Mouse (Mus musculus) skeletal muscle tissue, adult 2 months (tissue): ENCODE data around the gene Itpr1.
A peak's percentile ranks its signal among the peaks of the same experiment; 100 is the strongest.
"Not testable (repeated sequence)": the region's sequence is repeated elsewhere in the genome, so short reads cannot be mapped to it uniquely, and the experiment has no call there.

Experiments
- DNase-seq: peaks from one replicate; pipeline ENCODE4 v3.0.0-alpha.2; 2012; ENCODE audit warnings: low read depth, low spot score

Gene Itpr1

DNA sequence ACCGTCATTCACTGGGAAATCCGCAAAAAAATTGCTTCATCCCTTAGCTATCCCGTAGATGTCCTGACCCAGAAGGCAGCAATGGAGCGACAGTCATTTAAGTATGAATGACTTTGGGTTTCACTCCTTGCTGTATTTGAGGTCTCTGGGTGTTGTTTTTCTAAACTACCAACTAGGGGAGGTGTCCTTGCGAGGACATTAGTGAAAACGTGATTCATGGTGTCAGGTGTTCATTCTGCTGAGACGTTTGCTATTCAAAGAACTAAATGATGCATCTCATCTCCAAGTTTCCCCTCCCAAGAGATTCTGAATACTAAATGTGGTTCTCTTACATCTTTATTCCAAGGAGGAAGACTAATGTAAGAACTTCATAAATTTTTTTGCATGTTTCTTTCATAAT is 332.0 kb downstream of the Itpr1 start:
- no peak for DNase-seq

DNA sequence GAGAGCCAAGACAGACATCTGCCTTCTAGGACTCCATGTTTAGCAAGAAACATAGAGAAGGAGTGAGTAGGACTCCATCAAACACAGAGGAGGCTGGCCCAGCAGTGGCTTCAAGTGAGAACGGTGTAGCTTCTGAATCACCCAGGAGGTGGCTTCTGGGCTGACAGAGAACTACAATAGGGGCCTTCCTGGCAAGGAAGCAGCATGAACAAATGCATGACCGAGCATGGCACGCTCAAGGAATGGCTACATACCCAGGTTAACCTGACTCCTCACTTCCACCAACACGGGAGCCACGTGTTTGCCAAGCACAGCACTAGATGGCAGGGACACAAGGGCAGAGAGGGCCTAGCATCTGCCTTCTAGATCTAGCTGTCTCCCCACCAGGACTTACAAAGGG is 332.6 kb downstream of the Itpr1 start:
- DNase-seq: no peak

DNA sequence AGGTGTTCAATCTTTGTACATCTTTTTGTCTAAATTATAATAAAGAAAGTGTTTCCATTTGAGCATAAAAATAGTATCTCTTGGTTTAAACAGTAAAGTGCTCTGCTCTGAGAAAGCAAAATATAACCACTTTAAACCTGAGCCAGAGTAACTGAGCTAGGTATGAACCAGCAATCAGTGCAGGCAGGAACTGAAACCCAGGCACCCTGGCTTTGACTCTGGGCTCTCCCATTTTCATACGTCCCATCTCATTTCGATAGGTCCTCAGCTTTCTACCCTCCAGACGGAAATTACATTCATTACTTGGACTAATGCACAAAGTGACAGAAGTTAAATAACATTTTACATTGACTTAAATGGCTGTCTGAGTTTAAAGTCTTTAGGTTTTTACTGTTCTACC is 335.5 kb downstream of the Itpr1 start:
- no peak for DNase-seq

DNA sequence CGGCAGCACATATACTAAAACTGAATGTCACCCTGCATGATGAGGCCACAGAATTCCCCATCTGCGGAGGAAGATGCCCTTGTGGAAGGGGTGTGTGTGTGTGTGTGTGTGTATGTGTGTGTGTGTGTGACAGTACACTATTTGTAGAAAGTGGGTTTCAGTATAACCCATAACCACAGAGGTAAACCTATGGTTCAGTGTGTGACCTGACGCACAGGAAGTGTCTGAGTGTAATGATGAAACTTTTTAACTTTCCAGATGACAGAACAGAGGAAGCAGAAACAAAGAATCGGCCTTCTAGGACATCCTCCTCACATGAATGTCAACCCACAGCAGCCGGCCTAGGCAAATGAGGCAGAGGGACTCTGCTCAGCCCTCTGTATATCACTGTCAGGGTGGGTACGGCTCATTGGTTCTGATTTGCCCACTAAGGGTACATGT is 336.6 kb downstream of the Itpr1 start:
- no peak for DNase-seq

DNA sequence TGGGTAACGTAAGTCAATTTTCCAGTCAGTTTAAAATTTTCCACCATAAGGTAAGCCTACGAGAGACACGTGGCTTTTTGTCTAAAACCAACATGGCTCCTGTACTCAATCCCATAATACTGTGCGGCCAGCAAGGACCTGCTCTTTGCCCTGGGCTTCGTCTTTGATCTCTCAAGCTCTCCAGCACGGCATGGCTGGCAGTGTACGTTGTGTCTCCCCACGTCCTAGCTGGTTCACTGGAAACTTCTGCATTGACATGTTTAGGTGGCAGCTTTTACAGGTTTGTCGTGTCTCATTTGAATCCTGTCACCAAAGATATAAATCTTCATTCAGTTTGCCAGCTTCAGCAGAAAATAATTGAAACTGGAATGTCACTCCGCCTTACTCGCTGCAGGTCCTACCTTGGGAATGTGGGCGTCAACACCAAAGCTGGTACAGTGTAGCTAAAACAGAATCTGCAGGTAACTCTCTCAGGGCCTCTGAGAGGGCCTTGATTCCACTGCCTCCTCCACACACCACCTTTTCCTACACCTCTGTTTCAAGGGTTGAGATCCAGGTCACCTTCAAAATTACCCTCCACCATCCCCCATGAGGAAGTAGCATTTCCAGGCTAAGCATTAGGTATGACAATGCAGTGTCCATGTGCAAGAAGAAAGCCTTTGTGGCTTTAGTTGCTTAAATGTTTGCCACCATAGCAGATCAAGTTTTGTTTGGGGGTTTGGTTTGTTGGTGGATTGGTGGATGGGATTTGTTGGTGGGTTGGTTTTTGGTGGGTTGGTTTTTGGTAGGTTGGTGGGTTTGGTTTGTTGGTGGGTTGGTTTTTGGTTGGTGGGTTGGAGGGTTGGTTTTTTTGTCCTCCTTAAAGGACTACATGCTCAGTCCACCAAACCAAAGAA is 339.1 kb downstream of the Itpr1 start:
- no peak for DNase-seq

DNA sequence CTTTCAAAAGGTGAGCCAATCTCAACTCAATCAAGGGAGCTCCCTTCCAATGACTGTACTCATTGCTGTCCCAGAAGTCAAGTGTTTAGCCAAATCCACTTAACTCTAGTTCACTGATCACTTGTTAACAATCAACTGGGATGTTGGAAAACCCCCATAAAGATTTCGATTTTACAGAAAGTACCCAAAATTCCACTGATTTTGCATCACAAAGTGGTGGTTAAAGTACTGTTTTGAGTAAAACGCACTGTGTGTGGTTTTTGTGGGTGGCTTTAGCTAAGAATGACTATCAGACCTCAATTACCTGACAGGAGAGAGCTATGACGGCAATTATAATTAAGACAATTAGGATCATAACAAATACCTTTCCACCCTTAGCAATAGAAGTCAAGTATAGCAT is 340.1 kb downstream of the Itpr1 start:
- DNase-seq: no peak

DNA sequence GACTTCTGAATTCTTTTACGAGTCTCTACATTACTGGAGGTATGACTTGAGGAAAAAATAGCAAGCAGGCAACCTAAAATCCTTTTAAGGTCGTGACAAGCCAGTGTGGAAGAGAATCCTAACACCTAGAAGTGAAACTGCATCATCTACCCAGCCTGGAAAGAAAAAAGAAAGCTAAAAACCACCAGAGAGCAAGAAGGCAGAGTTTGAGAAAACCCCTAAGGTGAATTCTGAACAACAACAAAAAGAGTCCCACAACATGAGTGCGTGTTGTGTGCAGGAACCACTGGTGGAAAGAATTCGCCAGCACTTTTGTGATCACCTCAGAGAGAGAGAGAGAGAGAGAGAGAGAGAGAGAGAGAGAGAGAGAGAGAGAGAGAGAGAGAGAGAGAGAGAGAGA is 340.6 kb downstream of the Itpr1 start:
- DNase-seq: no peak

DNA sequence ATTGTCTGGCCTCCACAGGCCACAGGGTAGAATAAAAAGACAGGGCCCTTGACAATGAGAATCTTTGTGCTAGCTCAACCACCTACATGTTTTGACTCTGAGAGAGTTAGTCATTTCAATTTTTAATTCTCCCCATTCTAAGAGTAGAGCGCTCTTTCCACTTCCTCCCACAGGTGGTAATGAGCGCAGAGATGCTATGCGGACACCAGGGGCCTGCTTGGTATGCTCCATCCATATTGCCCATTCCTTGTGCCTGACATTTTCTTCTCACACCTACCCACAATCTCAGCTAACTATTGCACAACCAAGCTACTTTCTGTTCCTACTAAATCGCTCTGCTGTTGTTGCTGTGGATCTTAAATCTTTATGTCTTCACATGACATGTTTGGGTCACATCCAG is 341.5 kb downstream of the Itpr1 start:
- DNase-seq: no peak

DNA sequence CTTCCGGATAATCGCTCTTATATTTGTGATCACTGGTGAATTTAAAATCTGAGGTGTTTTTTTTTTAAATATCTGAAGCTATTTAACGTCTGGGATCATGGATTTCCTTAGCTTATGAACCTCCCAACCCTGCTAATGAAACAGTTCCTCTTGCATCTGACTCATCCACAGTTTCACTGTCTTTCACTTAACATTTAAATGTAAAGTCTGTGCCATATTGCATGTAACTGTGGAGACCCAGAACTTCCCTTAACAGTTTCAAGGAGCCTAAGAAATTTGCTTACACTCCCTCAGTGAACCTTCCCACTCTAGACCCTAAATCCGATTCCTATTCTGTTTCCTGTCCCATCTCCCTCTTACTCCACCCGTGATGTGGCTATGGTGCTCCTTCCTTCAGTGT is 342.0 kb downstream of the Itpr1 start:
- DNase-seq: no peak

DNA sequence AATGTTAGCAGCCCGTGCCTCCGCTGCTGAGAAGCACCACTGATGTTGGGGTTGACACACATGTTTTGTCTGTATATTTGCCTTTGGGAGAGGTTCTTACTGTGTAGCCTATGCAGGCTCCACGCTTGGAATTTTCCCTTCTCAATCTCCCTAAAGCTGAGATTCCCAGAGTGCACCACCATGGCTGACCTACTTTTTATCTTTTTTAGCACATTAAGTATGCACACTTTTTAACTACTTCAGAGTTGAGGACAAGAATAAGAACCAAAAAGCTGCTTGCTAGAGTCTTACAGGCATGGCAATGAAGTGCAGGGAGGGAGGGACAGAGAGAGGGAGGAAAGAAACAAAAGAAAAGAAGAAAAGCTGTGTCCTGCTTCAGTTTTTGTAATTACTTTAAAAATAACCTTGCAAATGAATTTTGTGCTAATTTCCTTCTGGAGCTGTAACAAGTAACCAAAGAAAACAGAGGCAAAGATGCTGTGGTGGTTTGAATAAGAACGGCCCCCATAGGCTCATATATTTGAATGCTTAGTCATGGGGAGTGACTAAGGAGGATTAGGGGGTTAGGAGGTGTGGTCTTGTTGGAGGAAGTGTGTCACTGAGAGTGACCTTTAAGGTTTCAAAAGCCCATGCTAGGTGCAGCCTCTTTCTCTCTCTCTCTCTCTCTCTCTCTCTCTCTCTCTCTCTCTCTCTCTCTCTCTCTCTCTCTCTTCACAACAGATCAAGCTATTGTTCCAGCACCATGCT is 344.9 kb downstream of the Itpr1 start:
- no peak for DNase-seq

DNA sequence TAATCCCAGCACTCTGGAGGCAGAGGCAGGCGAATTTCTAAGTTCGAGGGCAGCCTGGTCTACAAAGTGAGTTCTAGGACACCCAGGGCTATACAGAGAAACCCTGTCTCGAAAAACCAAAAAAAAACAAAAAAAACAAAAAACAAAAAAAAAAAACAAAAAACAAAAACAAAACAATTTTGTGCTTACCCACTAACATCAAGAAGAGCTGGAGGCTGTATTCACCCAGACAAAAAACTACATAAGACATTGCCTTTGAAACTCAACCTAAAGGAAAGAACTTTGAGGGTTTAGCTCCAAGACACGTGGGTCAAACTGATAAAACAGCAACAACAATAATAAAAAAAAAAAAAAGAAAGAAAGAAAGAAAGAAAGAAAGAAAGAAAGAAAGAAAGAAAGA is 346.3 kb downstream of the Itpr1 start:
- DNase-seq: not testable (repeated sequence)

DNA sequence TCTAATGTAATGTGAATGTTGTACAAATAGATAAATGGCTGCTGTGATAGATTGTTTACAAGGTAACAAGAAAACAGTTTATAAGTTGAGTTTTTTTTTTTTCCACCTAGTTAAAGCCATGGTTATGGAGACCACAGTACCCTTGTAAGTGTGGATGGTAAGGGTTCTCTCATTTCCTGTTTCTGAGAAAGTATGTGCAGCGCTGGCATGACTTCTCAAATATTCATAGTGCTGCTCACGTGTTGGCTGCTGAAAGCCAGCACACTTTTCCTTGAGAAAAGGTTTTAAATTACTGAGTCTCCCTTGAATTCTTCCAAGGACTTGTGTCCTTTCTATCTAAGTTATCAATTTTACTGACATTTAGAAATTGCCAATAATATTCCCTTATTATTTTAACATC is 350.1 kb downstream of the Itpr1 start:
- DNase-seq: no peak

DNA sequence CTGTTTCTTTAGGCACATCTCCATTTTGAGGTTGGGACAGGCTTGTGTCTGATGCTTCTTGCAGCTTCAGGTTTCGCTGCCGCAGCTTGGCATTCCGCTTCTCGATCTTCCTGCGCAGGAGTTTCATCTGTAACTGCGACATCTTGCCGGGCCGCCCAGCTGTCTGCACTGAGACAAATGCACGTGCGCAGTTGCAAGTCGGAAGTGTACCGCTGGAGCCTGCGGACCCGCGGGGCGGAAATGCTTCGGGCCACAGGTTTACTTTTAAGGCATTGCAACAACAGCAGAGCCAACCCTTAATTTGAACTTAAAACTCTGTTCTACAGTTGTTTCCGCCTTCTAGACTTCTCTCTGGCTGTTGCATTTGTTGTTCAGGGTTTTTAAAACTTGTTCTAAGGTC is 352.6 kb downstream of the Itpr1 start:
- DNase-seq: not testable (repeated sequence)

DNA sequence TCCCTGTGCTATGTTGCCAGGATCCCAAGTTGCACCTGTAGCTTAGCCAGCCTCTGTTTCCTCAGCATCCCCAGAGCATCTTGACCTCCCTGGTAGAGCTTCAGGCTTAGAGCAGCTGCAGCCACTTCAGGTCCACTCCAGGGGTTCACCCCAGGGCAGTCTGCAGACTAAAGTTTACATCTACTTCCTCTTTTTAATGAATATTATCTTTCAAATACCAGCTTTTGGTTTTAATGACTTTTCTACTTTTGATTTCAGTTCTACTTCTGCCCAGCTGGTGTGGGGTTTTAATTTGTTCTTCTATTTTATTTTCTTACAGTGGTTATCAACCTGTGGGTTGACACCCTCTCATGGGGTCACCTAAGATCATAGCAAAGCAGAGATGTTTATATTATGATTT is 353.7 kb downstream of the Itpr1 start:
- DNase-seq: no peak

DNA sequence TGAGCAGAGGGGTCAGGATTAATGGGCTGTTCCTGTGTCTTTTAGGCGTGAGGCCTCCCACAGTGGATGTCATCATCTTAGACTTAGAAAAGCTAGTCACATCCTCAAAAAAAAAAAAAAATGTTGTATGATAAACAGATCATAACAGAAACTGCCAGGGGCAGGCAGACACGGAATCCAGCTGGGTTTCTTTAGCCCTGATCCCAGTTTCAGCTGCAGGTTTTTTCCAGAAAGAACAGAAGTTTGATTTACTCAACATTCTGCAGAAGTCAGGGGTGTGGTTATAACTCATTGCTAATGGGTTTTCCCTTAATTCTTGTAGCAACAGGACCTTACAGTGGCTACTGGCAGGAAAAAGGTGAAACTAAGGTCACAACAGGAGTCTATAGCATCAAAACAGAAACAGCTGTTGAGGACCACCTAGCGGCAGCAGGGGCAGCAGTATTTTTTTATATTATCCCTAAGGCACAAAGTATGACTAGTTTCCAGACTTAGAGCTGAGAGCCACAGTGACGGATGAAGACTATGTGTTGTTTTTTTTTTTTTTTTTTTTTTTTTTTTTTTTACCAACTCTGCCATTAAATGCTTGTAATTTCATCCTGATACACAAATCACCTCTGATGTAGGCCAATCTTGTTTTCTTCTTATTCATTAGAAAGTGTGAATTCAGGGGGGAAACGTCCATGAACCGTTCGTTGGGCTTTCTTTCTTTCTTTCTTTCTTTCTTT is 356.7 kb downstream of the Itpr1 start:
- DNase-seq: peak; percentile 67

DNA sequence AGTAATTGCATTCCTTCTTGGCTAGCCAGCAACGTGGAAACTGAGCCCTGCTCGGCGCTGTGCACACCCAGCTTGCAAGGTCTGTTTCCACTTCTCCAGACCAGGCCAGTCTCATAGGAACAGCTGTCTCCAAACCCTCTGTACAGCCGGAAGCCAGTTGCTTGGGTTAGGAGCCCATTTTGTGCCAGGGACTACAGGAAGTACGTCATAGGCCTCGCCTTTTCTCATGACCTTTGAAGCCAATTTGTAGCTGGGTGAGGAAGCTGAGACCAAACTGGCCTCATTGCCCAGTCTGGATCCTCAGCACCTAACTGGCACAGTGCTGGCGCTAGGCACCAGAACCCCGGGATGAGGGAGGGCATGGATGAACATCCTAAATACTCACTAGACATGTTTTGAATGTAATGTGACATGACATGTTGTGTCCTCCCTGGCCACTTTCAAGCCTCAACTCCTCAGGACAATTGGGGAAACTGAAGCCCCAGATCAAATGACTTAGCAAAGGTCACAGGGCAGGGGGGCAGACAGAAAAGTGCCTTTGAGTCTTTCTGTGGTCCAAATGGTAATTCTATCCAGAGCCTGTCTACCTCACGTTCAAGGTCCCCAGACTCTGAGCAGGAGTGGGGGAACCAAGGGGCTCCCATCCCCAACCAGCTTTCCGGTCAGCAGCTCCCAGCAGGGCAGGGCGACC is 357.6 kb downstream of the Itpr1 start:
- DNase-seq: peak; percentile 92

DNA sequence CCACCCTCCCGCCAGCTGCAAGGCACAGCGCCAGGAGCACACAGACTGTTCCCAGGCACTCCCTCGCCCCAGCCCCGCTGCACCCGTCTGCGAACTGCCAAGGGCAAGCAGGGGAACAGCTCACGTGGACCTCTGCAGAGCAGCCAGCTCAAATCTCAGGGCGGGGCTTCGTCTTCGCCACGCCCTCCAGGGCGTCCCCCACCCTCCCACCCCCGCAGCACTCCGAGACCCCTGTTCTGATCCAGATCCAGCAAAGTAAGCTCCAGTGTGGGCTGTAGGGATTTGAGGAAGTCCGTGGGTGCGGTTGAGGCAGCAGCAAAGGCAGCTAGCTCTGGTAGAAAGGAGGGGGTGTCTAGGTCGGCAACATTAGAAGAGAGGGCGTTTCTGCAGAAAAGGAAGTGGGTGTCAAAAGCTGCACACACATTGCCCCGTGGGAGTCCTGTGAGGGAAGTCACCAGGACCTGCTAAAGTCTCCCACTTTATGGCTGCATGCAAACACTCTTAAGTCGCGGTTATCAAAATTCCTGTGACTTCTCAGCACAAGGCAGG is 358.2 kb downstream of the Itpr1 start:
- DNase-seq: peak; percentile 91

DNA sequence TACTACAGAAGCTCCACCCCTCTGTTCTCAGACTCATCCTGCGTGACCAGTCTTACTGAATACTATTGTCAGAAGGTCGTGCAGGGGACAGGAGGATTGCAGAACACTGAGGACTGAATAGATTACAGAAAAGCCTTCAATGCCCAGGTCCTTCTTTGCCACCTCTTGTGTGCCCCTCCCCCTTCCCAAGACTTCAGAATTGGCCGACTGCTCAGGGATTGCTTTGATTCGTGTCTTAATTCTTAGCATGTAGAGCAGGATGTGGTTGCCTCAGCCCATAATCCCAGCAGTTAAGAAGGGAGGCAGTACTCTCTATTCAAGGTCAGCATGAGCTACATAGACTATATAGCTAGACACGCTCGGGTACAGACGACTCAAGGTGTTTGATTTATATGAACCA is 359.8 kb downstream of the Itpr1 start:
- DNase-seq: no peak

DNA sequence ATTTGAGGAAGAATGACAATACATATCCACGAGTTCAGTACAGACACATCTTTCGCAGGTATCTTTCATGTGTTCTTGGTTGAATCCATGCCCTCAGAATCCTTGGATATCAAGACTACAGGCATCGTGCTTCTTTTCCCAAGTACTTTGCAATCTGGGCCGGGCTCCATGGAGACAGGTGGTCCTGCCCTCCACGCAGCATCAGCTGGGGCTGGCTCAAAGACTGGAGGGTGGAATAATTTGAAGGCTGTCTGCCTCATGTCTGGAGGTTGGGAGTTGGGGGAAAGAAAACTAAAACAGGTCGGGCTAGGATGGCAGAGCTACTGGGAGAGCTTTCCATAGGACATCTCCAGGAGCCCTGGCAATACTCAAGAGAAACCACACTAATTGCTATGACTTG is 364.2 kb downstream of the Itpr1 start:
- no peak for DNase-seq

DNA sequence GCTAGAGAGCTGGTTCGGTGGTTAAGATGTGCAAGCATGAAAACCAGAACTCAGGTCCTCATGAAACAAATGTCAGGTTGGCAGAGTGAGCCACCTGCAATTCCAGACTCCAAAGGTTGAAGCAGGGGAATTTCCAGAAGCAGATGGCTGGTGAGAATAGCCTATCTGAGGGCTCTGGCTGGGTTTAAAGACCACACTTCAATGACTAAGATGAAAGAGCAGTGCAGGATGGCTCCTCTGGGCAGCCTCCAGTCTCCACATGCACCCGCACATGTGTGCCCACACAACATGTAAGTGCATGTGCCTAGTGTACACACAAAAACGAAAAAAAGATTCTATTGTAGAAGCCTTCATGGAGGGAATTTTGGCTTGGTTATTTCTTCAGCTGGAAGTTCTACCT is 375.5 kb downstream of the Itpr1 start:
- DNase-seq: no peak

DNA sequence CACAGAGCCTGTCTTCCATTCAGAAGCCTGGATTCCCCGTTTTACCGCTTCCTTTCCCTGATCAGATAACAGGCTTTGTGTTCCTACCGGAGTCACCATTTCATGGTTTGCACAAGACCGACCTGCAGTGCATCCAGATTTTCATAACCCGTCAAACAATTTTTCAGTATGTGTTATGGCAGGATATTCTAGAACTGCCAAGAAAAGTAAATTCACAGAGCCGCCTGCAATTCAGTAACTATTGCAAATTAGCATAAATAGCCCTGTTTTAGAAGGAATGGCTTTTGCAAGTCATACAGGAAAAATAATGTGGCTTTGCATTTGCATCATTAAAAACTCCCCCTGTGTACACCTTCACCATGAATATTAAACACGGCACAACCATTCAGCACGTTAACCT is 379.3 kb downstream of the Itpr1 start:
- no peak for DNase-seq
